Mouse (Mus musculus): ENCODE data around the gene Iqcm.
"Not testable (repeated sequence)": the region's sequence is repeated elsewhere in the genome, so short reads cannot be mapped to it uniquely, and the experiment has no call there.

Gene Iqcm

DNA sequence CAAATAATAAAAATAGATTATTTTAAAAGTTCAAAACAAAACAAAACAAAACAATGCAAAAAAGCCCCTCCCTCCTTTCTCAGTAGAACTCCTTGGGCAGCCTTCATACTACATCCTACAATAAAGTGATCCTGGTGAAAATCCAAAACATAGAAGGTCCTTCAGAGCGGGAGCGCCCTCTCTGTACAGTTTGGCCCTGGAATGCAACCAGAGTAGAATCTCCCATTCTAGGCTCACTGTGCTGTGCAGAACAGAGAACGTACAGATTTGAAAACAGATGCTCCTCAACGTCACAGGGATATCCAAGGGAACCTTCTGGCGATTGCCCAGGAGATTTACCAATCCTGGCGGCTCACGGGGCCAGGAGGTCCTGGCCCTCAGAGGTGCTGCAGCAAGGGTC, at the start of gene Iqcm:
Gene Iqcm (plus strand): TSS at position 301 of the 400 bp plus-strand sequence.
- no peak for DNase-seq (ENCODE audit: inconsistent age in 2 of 2, low spot score in 1 of 2)

DNA sequence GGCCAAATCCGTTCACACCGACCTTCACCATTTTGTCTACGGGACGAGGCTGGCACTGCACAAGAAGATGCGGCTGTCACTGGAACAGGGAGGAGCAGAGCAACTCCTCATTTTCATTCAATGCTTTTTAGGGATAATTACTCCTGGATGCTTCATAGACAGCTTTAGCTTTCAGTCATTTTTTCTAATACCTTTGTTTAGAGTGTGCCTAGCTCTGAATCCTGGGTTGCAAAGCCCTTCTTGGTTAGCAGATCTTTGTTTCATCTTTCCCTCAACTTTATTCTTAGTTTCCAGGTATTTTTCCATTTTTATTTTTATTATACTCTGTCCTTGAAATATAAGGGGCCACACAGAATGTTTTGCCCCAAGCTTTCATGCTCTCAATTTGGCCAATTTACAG, 42.0 kb upstream of the Iqcm start, which contains the start of gene Gm10358:
Gene Gm10358 (minus strand): TSS at position 101 of the 400 bp plus-strand sequence.
- DNase-seq (ENCODE audit: inconsistent age in 2 of 2, low spot score in 1 of 2): no peak

DNA sequence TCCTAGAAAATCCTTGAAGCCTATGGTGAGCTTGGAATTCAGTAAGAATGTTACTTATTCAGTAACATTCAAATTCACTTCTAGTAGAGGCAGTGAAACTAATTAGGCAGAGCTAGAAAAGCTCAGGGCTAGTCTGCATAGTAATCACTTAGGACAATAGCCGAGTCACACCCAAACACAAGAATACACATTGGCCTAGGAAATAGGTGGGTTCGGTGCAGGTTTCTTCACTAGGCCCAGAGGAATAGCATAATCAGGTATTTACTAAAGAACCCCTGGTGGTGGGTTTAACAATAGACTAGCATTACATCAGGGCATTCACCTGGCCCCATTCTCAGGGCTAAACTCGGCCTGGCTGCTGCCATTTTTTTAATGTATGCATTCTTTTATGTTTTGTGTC, 32.8 kb upstream of the Iqcm start:
- not testable (repeated sequence) for DNase-seq (ENCODE audit: inconsistent age in 2 of 2, low spot score in 1 of 2)

DNA sequence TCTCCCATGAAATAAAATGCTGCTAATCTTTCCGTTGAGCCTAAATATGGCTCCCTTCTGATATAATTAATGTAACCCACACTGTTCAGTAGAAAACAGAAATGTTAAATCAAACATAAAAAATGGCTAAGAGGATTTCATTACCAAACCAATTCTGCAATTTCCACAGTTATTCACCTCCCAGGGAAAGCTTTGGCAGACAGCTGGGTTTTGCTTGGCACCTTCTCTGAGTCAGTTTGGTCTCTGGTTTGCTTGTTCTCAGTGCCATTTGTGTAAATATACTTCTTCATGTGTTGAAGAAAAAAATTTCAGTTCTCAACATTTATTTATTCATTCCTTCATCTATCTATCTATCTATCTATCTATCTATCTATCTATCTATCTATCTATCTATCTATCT, 28.3 kb downstream of the Iqcm start:
- DNase-seq (ENCODE audit: inconsistent age in 2 of 2, low spot score in 1 of 2): no peak

DNA sequence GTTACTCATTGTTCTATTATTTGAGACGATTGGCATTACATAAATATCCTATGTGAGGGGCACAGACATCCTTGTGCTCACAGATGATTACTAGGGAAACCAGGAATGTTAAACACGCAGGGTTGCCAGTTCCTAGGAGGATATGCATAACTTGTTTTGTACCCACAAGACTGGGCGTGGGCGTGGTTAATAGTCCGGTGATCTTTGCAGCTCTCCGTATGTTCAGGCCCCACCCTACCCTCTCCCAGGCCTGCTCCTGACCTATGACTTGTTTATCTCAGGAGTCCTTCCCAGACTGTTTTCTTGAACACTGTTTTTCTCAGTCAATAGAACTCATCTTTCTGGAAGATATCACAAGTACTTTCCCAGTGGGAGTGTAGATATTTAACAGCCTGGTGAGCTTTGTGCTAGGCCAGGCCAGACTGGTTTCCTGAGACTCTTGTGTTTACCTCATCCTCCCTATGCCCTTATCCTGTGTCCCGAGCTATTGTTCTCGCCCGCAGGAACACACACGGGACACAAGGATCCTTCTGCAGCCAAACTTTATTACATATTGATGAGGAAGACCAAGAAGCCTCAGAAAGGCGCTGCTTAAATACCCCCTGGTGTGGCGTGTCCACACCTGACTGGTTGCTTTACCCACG, 40.7 kb downstream of the Iqcm start:
- no peak for DNase-seq (ENCODE audit: inconsistent age in 2 of 2, low spot score in 1 of 2)

DNA sequence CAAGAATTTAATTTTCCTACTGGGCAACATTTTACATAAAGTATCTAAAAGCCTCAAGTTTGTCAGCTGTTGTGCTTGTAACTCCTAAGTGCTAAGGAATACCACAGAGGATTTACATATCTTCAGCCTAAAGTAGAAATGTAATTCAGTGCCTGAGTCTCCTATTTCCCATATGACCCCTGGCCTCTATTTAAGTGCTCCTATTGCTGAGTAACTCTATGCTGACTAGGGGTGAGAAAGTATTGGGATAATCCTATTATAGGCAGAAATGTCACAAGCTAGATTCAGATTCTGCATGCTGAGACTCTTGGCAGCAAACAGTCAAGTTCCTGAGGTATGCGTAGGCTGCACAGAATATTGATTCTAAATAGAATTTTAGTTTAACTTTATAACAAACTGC, 60.8 kb downstream of the Iqcm start:
- no peak for DNase-seq (ENCODE audit: inconsistent age in 2 of 2, low spot score in 1 of 2)

DNA sequence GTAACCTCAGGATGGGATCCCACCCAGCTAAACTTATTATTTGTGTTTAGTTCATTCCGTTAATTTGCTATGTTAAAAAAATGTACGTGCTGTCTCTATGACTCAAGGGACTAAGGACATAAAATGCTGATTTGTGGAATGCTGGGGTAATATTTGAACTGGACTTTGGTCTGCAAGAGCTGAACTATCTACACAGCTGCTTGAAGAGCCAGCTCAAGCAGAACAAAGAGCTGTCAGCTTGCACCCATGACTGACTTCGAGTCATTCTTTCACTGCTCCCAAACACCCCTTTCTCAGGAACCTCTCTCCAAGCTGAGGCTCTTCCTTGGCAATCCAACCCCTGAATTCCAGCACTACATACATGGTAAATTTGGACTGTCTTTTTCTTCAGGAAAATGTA, 65.3 kb downstream of the Iqcm start:
- no peak for DNase-seq (ENCODE audit: inconsistent age in 2 of 2, low spot score in 1 of 2)

DNA sequence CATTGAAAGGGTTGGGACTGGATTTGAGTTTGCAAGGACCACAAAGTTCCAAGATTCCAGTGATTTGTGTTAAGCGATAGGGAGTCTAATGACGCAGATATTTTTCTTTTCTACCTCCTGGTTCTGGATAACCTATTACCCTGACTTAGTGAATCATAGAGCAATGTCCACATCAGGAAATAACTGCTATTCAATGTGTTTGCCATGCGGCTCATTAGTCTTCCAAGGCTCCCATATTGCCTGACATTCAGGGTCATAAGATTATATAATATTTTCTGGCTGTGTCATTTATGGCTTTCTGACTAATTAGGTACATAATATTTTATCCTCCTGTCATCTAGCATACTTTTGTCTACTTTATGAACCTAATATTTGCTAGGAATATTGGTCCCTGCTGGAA, 100.8 kb downstream of the Iqcm start:
- no peak for DNase-seq (ENCODE audit: inconsistent age in 2 of 2, low spot score in 1 of 2)

DNA sequence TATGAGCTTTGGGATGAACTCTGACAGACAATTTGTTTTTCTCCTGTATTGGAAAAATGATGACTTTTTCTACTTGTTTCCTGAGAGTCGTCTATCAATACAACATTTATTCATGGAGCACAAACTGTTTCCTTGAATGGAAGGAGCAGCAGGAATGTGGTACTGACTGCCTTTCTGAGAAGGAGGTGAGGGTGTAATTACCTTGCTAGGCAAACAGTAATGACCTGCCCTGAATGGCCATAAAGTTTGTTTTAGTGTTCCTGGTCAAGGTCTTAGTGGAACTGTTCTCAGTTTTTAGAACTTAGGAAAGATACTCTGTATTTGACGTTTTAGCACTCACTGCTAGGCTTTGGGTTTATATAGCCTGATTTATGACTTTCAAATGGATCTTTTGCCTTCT, 147.8 kb downstream of the Iqcm start:
- DNase-seq (ENCODE audit: inconsistent age in 2 of 2, low spot score in 1 of 2): no peak

DNA sequence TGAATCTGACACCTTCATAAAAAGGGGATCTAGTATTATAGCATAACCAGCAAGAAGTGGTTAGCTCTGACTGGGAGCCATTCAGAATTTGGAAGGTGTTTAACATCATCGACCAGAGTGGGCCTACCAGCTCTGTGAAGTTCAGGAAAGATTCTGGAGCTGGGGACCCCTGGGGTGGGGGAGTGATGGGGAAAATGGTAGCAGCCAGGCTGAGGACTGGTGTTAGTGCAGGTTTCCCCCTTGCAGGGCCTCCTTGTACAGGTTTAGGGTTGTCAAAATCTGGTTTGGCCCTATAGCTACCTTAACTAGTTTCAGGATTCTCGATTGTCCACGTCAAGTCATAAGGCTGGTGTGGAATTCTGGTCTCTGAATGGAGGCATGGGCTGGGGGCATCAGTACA, 194.5 kb downstream of the Iqcm start:
- DNase-seq (ENCODE audit: inconsistent age in 2 of 2, low spot score in 1 of 2): no peak

DNA sequence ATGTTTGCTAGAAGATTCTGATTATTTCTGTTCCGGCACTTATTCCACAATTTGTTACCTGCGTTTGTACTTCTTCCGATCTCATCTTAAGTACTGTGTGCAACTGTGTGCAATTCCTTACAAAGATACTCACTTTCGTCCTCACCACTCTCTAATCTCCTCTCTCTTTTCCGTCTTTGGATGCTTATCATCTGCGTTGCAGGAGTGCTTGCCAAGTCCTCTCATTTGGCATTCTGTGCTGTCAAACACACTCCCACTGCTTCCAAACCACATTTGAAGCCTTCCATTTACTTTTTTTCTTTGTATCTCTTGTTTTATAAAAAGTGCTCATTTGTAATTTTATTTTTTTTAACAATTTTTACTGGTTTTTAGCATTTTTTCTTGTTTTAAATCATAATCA, 210.8 kb downstream of the Iqcm start:
- no peak for DNase-seq (ENCODE audit: inconsistent age in 2 of 2, low spot score in 1 of 2)

DNA sequence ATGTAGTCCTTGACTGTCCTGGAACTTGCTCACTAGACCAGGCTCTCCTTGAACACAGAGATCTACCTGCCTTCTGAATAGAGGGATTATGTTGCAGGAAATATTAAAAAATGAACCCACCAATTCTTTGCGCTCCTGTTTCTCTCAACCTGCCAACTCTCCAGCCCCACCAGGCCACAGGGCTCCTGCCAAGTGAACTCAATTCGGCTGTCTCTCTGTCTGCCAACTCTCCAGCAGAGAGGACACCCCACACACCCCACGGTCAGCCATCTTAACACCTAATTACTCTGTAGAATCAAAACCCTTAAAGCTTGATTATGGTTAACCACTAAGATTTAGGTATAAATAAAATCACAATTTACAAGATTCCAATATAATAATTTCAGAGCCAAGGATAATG, 298.1 kb downstream of the Iqcm start:
- DNase-seq (ENCODE audit: inconsistent age in 2 of 2, low spot score in 1 of 2): no peak

DNA sequence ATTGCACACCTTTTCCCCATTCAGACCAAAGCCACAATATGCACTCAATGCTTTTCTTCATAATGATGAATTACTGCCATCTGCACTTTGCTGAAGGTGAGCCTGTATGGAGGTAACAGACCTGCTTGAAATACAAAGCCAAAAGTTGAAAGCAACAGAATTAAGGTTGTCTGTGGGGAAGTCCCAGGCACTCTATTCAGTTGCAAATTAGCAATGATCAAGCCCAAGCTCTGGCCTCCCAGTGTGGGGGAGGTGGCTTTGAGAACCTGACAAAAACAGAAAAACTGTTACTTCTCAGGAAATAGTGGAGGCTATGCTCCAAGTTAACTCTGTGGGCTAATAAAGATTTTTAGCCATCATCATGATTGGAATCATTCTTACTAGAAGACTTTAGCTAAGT, 307.1 kb downstream of the Iqcm start:
- no peak for DNase-seq (ENCODE audit: inconsistent age in 2 of 2, low spot score in 1 of 2)

DNA sequence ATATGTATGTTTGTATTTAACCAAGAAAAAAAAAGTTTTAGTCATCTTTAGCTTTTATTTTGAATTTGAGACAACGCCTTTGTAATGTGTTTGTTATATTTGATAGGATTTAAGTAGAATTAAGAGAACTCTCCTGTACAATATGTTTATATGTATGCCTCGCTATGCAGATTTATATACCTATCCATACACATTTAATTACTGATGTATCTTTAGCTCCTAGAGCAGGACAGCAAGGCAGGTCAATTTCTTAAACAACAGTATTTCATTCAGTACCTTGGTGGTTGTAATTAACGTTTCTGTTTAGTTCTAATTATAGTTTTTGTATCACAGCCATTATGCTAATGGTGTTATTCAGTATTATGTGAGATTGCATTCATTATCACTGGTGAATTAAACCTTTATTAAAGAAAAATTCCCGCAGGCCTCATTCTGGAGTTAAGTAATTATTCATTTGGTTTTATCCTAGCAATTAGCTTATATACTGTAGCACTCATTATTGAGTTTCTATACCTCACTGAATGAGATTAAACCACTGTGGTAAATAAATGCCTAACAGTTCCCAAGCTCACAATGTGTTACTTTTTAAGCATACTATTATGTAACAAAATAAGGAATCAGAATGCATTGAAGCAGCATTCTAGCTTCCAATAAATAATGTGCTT, 380.1 kb downstream of the Iqcm start:
- DNase-seq (ENCODE audit: inconsistent age in 2 of 2, low spot score in 1 of 2): no peak

DNA sequence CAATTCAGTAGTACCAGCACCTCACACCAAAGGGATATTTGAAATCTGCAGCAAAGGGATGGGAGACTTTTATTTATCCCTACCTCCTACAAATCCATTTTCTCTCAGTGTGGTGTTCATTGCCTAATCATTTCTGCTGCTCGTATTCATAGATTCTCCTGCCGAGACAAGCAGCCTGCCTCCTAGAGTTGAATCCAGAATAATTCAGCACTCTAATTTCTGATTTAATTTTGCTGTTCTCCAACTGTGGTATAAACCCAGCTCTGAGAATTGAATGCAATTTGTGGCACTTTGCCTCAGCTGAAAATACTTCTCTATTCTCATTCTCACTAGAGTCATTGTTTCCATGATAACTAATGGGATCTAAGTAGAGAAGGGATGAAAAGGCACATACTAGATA, 386.8 kb downstream of the Iqcm start:
- no peak for DNase-seq (ENCODE audit: inconsistent age in 2 of 2, low spot score in 1 of 2)

DNA sequence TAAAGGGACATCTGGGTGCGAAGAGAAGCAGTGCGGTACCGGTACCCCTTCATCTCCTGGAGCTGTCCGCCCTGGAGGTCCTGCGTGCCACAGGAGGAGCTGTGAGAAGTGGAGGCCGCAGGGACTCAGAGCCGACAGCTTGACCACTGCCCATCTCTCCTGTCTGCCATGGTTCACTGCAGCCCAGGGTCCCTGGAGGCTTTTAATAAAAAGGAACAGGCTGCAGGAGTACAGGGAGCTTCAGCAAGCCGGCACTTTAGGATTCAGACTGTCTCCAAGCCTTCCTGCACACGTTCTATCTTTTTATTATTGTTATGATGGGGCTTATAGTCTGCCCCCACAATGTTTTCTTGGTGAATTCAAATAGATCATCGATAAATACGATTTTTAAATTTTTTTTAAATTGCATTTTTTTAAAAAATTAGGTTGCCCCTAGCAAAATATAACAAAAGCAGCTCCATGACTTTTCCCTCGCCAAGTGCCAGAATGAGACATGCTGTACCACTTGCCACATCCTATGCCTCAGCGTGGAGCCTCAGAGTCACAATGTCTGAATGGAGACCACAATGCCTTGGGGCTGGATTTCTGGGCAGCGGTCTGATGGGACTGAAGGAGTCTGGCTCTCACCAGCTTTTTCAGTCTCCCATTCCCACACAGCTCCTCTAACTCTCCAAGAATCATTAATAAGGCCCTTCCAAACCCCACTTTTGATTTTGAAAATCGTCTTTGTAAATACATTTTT, 469.3 kb downstream of the Iqcm start:
- no peak for DNase-seq (ENCODE audit: inconsistent age in 2 of 2, low spot score in 1 of 2)

DNA sequence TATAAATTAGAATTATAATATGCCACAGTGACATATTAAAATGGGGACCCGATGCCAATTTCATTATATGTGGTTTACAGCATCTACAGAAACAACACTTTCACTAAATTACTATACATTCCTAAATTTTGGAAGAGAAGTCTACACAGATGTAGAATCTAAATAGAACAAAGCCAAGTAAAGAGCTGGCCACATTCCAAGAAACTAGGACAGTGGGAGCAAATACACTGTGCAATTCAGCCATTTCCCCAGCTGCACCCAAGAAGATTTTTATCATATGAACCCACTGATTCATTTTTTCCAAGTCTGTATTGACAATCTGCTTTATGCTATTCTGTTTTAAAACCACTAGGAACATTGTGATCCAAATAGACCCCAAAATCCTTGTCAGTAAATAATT, 500.7 kb downstream of the Iqcm start:
- DNase-seq (ENCODE audit: inconsistent age in 2 of 2, low spot score in 1 of 2): no peak

DNA sequence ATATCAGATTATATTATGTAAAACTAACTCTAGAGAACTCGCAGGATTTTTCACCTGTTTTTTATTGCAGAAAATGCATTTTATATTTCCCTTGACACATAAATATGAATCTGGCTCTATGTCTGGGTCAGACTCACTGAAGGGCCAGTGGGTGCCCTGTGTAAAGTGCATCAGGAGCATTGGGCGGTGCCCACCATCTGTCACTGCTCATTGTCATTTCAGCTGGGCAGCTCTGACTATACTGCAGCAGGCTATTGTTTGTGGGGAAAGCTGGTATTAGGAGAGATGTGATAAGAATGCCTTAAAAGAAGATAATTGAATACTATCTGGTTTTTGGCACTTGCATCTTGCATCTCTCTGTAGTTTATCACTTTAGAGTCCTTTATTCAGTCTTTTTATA, 507.5 kb downstream of the Iqcm start:
- DNase-seq (ENCODE audit: inconsistent age in 2 of 2, low spot score in 1 of 2): no peak

DNA sequence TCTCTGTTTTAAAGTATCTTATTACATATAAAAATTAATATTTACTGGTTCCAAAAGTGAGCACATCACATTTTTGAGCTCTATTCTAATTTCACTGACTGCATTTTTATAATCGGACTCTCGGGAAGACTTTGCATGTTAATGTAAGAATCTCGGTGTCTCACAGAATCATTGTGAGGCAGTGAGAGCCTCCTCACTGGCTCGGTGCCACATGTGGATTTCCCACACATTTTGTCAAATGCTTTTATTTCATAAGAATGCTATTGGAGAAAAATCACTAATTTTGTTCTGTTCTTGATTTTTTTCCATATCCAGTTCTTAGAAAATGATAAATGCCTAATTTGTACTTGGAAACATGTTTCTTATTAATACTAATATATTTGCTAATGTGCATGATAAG, 570.0 kb downstream of the Iqcm start:
- no peak for DNase-seq (ENCODE audit: inconsistent age in 2 of 2, low spot score in 1 of 2)
